Mouse (Mus musculus): ENCODE measurements around the gene Olfr805. TPM values are rescaled to one million over a fixed set of nuclear protein-coding genes. Genes with fewer than 3 reads are reported as not detected.

Olfr805 gene
- polyA plus RNA-seq (2012; rRNA removed), result not detected in 2 replicates

DNA sequence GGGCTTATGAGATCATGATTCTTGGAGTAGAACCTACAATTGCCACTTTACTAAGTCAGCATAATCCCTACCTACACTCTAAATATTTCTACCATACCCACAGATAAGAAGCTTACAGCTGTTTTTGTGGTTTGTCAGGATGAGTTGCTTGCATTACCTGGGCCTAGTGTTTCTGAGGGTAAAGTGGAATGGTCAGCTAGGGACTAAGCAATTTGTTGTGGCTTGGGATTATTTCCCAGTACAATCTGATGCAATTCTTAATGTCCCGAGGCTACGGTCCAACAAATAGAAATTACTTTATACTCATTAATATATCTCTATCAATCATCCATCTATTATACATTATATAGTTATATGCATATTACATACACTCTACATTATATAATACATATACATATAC lies at the start of gene Olfr805:
Olfr805 (minus strand) TSS at position 101 of the 400 bp plus-strand sequence.

DNA sequence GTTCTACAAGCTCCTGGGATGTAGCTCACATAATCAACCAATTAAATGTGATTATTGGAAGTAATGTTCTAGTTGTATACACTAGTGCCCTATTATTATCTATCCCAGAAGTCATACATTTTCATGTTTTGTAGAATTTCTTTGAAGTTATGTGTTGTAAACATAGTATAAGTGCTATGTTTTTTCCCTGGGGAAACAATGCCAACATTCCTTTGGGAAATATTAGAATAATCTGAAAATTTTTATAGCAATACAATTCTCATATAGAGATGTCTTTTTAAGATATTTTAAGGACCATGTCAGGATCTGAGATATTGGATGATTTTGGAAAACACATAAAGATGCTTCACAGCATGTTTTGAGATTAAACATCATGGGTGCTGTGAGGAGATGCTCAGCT lies 45.2 kb upstream of the Olfr805 start, which contains the start of gene Olfr809:
Olfr809 (plus strand) TSS at position 301 of the 400 bp plus-strand sequence.

DNA sequence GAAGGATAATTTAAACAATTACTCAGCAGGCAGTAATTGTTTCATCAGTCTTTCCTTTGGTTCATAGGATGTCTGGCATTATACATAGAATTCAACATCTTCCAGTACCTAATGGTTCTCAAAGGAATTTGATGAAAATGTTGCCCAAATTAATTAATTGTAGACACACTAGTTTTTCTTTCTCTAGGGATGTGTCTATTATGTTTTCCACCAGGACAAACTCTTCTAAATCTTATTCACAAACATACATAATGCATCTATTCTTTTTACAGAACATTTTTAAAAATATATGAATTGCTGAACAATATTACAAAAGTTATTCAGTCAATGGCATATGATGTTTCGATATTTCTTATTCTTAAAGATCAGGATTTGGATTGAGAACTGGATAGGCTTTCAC lies 36.0 kb upstream of the Olfr805 start, which contains the start of gene Olfr808:
Olfr808 (plus strand) TSS at position 301 of the 400 bp plus-strand sequence.

DNA sequence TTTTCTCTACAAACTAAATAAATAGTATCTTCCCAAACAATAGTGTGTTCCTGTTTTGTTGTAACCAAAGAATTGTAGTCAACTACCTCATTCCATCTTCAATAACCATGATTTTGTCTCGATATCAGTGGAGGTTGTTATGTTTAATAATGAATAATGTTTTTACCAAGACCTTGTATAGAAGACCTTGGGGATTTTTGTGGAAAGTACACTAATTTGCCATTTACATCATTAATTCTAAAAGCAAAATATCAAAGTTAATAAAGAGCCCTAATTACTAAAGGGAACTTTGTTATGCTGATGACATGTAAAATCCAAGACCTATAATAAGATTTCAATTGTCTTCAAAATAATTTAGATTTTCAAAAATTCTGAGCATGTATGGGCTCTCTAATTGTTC lies 28.5 kb upstream of the Olfr805 start, which contains the start of gene Olfr807:
Olfr807 (minus strand) TSS at position 101 of the 400 bp plus-strand sequence.

GRCm38 (mm10) chr10:129741821-129742220 lies 12.6 kb upstream of the Olfr805 start, which contains the start of gene Olfr806:
Olfr806 (minus strand) TSS chr10:129741921.

GRCm38 (mm10) chr10:129702910-129703309 lies 26.3 kb downstream of the Olfr805 start, which contains the start of gene Olfr804:
Olfr804 (plus strand) TSS chr10:129703210.

DNA sequence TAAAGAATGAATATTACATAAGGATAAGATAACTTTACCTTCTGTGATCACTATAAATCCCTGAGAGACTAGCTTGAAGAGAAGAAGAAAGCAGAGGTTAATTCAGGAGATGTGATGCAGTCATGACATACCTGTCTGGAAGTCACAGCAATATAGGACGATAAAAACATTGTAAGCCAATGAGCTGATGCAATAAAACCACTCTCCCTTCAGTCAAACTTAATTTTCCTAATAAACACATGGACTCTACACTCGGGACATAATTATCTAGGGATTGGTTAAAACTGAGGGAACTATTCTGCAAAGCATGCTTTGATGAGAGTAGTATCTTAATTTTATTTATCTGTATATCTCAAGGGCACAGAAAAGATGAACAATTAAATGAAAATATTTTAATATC lies 35.0 kb downstream of the Olfr805 start, which contains the start of gene Olfr803:
Olfr803 (minus strand) TSS at position 101 of the 400 bp plus-strand sequence.

DNA sequence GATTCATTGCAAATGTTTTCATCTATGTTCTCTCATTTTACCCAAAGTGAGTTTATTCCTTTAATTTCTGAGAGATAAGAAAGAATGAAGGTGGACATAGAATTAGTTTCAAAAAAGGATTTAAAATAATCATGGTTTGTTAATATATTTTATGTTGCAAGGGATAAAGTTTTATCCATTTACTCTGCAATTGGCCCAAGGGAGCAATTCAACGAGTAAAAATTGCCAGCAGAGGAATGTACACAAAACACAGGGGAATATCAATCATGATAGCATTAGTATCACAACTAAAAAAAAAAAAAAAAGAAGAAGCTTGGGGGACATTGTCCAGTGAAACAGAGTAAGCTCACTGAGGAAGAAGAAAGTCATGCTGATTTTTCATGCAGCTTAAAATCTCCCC lies 41.1 kb downstream of the Olfr805 start, which contains the start of gene Olfr802:
Olfr802 (minus strand) TSS at position 101 of the 400 bp plus-strand sequence.

GRCm38 (mm10) chr10:129673765-129674164 lies 55.4 kb downstream of the Olfr805 start, which contains the start of gene Olfr801:
Olfr801 (minus strand) TSS chr10:129673865.

Other genes starting within 250 kb of the Olfr805 start
- not detected in 2 replicates for gene Olfr789, start 244.6 kb downstream of the Olfr805 start, polyA plus RNA-seq (2012; rRNA removed)
- gene Olfr790, start 230.9 kb downstream of the Olfr805 start, polyA plus RNA-seq (2012; rRNA removed), result not detected in 2 replicates
- not detected in 2 replicates for gene Olfr791, start 207.6 kb downstream of the Olfr805 start, polyA plus RNA-seq (2012; rRNA removed)
- gene Olfr792, start 190.2 kb downstream of the Olfr805 start, polyA plus RNA-seq (2012; rRNA removed), result not detected in 2 replicates
- not detected in 2 replicates for gene Olfr794, start 161.7 kb downstream of the Olfr805 start, polyA plus RNA-seq (2012; rRNA removed)
- gene Olfr796, start 116.8 kb downstream of the Olfr805 start, polyA plus RNA-seq (2012; rRNA removed), result not detected in 2 replicates
- gene Olfr798, start 101.4 kb downstream of the Olfr805 start, polyA plus RNA-seq (2012; rRNA removed), result not detected in 2 replicates
- gene Olfr799, start 91.9 kb downstream of the Olfr805 start, polyA plus RNA-seq (2012; rRNA removed), result not detected in 2 replicates
- not detected in 2 replicates for gene Olfr800, start 71.7 kb downstream of the Olfr805 start, polyA plus RNA-seq (2012; rRNA removed)
- not detected in 2 replicates for gene Olfr801, start 55.5 kb downstream of the Olfr805 start, polyA plus RNA-seq (2012; rRNA removed)
- gene Olfr802, start 41.2 kb downstream of the Olfr805 start, polyA plus RNA-seq (2012; rRNA removed), result not detected in 2 replicates
- gene Olfr803, start 35.1 kb downstream of the Olfr805 start, polyA plus RNA-seq (2012; rRNA removed), result not detected in 2 replicates
- gene Olfr804, start 26.2 kb downstream of the Olfr805 start, polyA plus RNA-seq (2012; rRNA removed), result not detected in 2 replicates
- gene Olfr806, start 12.5 kb upstream of the Olfr805 start, polyA plus RNA-seq (2012; rRNA removed), result not detected in 2 replicates
- gene Olfr807, start 28.4 kb upstream of the Olfr805 start, polyA plus RNA-seq (2012; rRNA removed), result not detected in 2 replicates
- not detected in 2 replicates for gene Olfr808, start 36.1 kb upstream of the Olfr805 start, polyA plus RNA-seq (2012; rRNA removed)
- gene Olfr809, start 45.3 kb upstream of the Olfr805 start, polyA plus RNA-seq (2012; rRNA removed), result not detected in 2 replicates
- gene Olfr810, start 65.5 kb upstream of the Olfr805 start, polyA plus RNA-seq (2012; rRNA removed), result not detected in 2 replicates
- gene Olfr811, start 75.0 kb upstream of the Olfr805 start, polyA plus RNA-seq (2012; rRNA removed), result not detected in 2 replicates
- not detected in 2 replicates for gene Olfr812, start 116.7 kb upstream of the Olfr805 start, polyA plus RNA-seq (2012; rRNA removed)
- gene Olfr813, start 126.0 kb upstream of the Olfr805 start, polyA plus RNA-seq (2012; rRNA removed), result not detected in 2 replicates
- not detected in 2 replicates for gene Olfr814, start 150.5 kb upstream of the Olfr805 start, polyA plus RNA-seq (2012; rRNA removed)
- not detected in 2 replicates for gene Olfr815, start 176.5 kb upstream of the Olfr805 start, polyA plus RNA-seq (2012; rRNA removed)
- gene Olfr816, start 186.2 kb upstream of the Olfr805 start, polyA plus RNA-seq (2012; rRNA removed), result not detected in 2 replicates
- gene Olfr818, start 219.7 kb upstream of the Olfr805 start, polyA plus RNA-seq (2012; rRNA removed), result not detected in 2 replicates
- not detected in 2 replicates for gene Olfr819, start 237.9 kb upstream of the Olfr805 start, polyA plus RNA-seq (2012; rRNA removed)
- gene Olfr247, start 246.8 kb upstream of the Olfr805 start, polyA plus RNA-seq (2012; rRNA removed), result not detected in 2 replicates

Measured in colon, adult 2 months (tissue).